Mouse (Mus musculus): ENCODE data around the gene Exoc3l4. TPM values are rescaled to one million over a fixed set of nuclear protein-coding genes. Genes with fewer than 3 reads are reported as not detected.

Exoc3l4 gene
- polyA plus RNA-seq, 1 experiment from 2014 or later, result 25.9 TPM

DNA sequence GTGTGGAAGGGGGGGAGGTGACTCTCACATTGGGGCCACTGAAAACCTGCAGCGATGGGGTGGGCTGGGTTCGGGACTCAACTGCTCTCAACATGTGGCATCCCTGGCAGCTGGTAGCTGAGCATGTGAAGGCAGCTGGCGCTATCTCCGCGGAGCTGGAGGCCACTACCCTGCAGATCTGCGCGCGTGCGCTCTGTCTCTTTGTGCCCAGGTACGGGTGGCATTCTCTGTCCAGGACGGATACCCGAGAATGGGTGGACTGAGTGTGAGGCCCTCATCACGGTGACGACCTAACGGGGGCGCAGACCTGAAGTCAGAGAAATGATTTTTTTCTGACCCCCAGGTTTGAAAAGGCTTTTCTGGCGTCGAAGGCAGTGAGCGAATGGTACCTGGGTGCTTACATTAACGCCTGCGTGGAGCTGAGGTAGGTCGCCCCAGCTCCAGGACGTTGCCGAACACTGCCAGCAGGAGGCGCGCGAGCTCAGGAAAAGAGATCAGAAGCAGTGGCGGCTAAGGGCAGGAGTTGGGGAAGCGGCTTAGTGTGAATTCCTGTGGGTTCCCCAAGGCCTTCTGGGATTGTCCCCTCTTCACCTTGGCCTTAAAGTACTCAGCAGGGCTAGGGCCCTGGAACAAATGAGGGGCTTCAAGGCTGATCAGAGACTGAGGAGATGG lies 9.1 kb downstream of the Exoc3l4 start:
- ATAC-seq (replicated peaks; ENCODE audit: low FRiP score, low read depth), result 0 out of 2 replicates have a peak, but pooled peaks have one; percentile 16

DNA sequence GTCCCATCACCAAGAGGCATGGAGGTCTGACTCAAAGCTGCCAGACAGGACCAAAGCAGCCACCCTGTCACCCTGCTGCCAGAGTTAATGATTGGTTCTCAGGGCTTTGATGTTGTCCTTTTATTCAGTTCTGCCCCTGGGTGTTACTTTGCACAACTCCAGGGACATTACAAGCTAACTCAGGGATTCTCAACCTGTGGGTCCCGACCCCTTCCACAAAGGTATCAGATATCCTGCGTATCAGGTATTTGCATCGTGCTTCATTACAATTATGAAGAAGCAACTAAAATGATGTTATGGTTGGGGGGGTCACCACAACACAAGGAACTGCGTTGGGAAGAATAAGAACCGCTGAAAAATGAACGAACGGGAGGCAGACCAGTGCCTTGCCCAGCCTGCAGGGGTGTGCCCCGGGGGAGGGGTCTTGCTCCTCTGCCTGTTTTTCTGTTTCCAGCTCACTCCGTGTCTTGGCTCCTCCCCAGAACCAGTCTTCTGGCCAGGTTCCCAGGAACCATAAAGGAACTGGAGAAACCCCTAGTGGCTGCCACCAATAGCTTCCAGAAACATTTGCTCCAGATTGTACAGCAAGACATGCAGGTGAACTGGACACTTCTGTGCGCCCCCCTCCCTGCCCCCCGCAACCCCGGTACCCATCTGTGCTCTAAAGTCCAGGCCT lies 10.8 kb downstream of the Exoc3l4 start:
- TF ChIP-seq CTCF (IDR thresholded peaks at IDR 0.05; ENCODE audit: low read depth), result peak; percentile 41
- Histone ChIP-seq H3K9ac (ENCODE audit: low read depth, low read length) (no peak overlapping the region), H3K27ac (no peak overlapping the region), H3K9me3 (replicated peaks; ENCODE audit: low read length) (no peaks in the 10 kb centered on the region), H3K4me2 (ENCODE audit: low read length) (no peak overlapping the region), H3K27me3 (ENCODE audit: insufficient read depth, low read length) (peaks cover 1% of the 10 kb centered on the region; the same call in 1 of the 2 replicates), H3K4me1 (replicated peaks; ENCODE audit: insufficient read depth, low read length) (peaks cover 34% of the 10 kb centered on the region), H3K4me3 (replicated peaks; ENCODE audit: low read depth, low read length) (no peak overlapping the region), H3K36me3 (ENCODE audit: insufficient read depth, low read length) (no peaks in the 10 kb centered on the region)
- peak; percentile 77 for DNase-seq (ENCODE audit: low spot score)
- WGBS, result 42% methylated on average over 12 of the region's 12 CpGs
- ATAC-seq (replicated peaks; ENCODE audit: low FRiP score, low read depth), result no peak

More for the DNA sequence above, 9.1 kb downstream of the Exoc3l4 start:
- H3K4me1 ChIP-seq (replicated peaks; ENCODE audit: insufficient read depth, low read length), result peaks cover 19% of the 10 kb centered on the region
- peaks cover 5% of the 10 kb centered on the region; the same call in 1 of the 2 replicates for H3K27me3 ChIP-seq (ENCODE audit: insufficient read depth, low read length)
- H3K36me3 ChIP-seq (ENCODE audit: insufficient read depth, low read length), result no peaks in the 10 kb centered on the region
- H3K9ac ChIP-seq (ENCODE audit: low read depth, low read length), result no peak overlapping the region
- WGBS, result 18% methylated on average over 29 of the region's 29 CpGs
- DNase-seq (ENCODE audit: low spot score), result peak; percentile 94
- TF ChIP-seq CTCF (IDR thresholded peaks at IDR 0.05; ENCODE audit: low read depth), result peak; percentile 98
- H3K27ac ChIP-seq, result no peak overlapping the region
- no peak overlapping the region for H3K4me3 ChIP-seq (replicated peaks; ENCODE audit: low read depth, low read length)
- no peak overlapping the region for H3K4me2 ChIP-seq (ENCODE audit: low read length)
- no peaks in the 10 kb centered on the region for H3K9me3 ChIP-seq (replicated peaks; ENCODE audit: low read length)

DNA sequence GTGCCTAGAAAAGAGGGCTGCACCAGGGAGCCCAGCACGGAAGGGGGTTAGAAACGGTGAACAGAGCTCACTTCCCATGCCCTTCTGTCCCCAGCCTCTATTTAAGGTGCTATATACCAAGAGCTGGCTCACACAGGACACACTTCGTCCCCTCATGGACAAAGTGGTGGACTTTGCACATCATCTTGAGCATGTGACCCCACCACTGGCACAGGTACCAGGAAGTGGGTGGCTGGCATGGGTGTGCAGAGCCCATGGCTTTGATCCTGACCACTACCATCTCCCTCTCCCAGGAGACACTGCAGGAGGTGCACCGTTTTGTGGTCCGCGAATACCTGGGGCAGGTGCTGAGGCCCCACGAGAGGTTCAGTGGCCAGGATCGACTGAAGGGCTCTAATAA lies 11.5 kb downstream of the Exoc3l4 start:
- Histone ChIP-seq H3K9me3 (replicated peaks; ENCODE audit: low read length) (no peaks in the 10 kb centered on the region), H3K4me1 (replicated peaks; ENCODE audit: insufficient read depth, low read length) (peaks cover 36% of the 10 kb centered on the region), H3K4me2 (ENCODE audit: low read length) (no peak overlapping the region), H3K9ac (ENCODE audit: low read depth, low read length) (no peak overlapping the region), H3K27me3 (ENCODE audit: insufficient read depth, low read length) (no peaks in the 10 kb centered on the region; the same call in 1 of the 2 replicates), H3K27ac (no peak overlapping the region), H3K36me3 (ENCODE audit: insufficient read depth, low read length) (no peaks in the 10 kb centered on the region), H3K4me3 (replicated peaks; ENCODE audit: low read depth, low read length) (no peak overlapping the region)
- DNase-seq (ENCODE audit: low spot score), result no peak
- no peak for TF ChIP-seq CTCF (IDR thresholded peaks at IDR 0.05; ENCODE audit: low read depth)
- no peak for ATAC-seq (replicated peaks; ENCODE audit: low FRiP score, low read depth)
- 30% methylated on average over 8 of the region's 8 CpGs for WGBS

GRCm38 (mm10) chr12:111428961-111429911 lies 12.4 kb downstream of the Exoc3l4 start:
- H3K4me2 ChIP-seq (ENCODE audit: low read length), result peak overlapping the region; percentile 54
- H3K4me3 ChIP-seq (replicated peaks; ENCODE audit: low read depth, low read length), result peak overlapping the region; percentile 27
- H3K9ac ChIP-seq (ENCODE audit: low read depth, low read length), result peak overlapping the region; percentile 41
- no peaks in the 10 kb centered on the region for H3K27me3 ChIP-seq (ENCODE audit: insufficient read depth, low read length)
- H3K4me1 ChIP-seq (replicated peaks; ENCODE audit: insufficient read depth, low read length), result peaks cover 37% of the 10 kb centered on the region
- no peak for ATAC-seq (replicated peaks; ENCODE audit: low FRiP score, low read depth)
- peak; percentile 77 for DNase-seq (ENCODE audit: low spot score)
- peak; percentile 40; the same call in 1 of the 2 replicates for TF ChIP-seq CTCF (IDR thresholded peaks at IDR 0.05; ENCODE audit: low read depth)
- 3% methylated on average over 40 of the region's 40 CpGs for WGBS
- no peaks in the 10 kb centered on the region for H3K9me3 ChIP-seq (replicated peaks; ENCODE audit: low read length)
- peak overlapping the region; percentile 75 for H3K27ac ChIP-seq
- H3K36me3 ChIP-seq (ENCODE audit: insufficient read depth, low read length), result no peaks in the 10 kb centered on the region

- peaks cover 41% of the 10 kb centered on the region for H3K4me1 ChIP-seq (replicated peaks; ENCODE audit: insufficient read depth, low read length)
- WGBS, result 24% methylated on average over 27 of the region's 27 CpGs
- DNase-seq (ENCODE audit: low spot score), result no peak
- no peaks in the 10 kb centered on the region for H3K36me3 ChIP-seq (ENCODE audit: insufficient read depth, low read length)
- peak; percentile 30; the same call in 1 of the 2 replicates for ATAC-seq (replicated peaks; ENCODE audit: low FRiP score, low read depth)
- no peak for TF ChIP-seq CTCF (IDR thresholded peaks at IDR 0.05; ENCODE audit: low read depth)
- peak overlapping the region; percentile 41; the same call in 1 of the 2 replicates for H3K9ac ChIP-seq (ENCODE audit: low read depth, low read length)
- H3K4me3 ChIP-seq (replicated peaks; ENCODE audit: low read depth, low read length), result peak overlapping the region; percentile 27; the same call in 1 of the 2 replicates
- no peaks in the 10 kb centered on the region for H3K9me3 ChIP-seq (replicated peaks; ENCODE audit: low read length)
- H3K4me2 ChIP-seq (ENCODE audit: low read length), result peak overlapping the region; percentile 54
- no peaks in the 10 kb centered on the region for H3K27me3 ChIP-seq (ENCODE audit: insufficient read depth, low read length)
- H3K27ac ChIP-seq, result peak overlapping the region; percentile 75
Observed at GRCm38 (mm10) chr12:111430049-111430867, 13.4 kb downstream of the Exoc3l4 start.

Measured in kidney, postnatal 0 days (tissue).